Mouse (Mus musculus) thymus, postnatal 25 days (tissue): ENCODE measurements around the gene Esrrg.

Experiments
- DNase-seq: peaks from one replicate; pipeline ENCODE4 v3.0.0; 2022

Esrrg gene

GRCm38 (mm10) chr1:188173859-188174258 is 565.3 kb downstream of the Esrrg start:
- DNase-seq: no peak

DNA sequence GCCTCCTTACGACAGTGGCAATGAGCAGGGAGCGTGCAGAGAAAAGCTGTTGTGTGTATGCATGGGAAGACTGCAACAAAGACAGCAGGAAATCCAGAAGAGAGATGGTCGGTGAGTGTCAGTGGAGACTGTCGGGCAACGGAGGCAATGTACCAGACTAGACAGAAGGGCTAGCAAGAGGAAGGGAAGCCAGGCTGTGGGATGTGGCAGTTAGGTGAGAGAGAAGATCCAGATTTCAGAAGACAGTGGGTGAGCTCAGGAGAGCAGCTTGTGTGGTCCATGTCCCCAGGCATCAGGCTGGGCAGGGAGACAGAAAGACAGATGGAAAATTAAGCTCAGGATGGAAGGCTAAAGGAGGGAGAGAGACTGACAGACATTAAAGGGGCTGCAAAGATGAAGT is 574.4 kb downstream of the Esrrg start:
- DNase-seq: no peak

DNA sequence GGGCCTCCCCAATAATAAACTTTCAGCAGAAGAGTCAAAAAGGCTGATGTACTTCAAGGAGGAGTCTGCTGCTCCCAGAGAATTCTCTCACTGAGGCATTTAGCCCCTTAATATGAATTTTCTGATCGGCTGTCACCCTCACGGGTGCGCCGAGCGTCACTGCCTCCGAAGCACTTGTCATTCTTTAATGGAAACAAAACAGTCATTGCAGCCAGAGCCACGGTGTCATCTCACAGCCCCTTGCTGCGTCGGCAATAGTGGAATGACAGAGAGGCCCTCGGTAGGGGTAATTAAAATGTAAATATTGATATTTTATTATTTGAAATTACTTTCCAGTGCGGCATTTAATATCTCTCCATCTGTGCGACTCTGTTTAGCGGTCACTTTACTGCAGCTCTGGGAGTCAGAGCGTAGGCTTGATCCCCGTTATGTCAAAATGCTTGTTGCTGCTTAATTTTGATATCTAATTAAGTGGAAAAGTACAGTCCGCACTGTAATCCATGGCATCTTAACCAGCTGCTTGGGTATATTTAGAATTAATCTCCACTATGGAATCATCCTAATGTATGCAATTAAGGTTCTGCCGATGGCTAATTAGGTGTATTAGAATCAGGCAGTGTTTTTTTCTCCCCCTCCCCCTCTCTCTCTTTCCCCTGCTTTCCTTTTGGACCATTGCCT is 578.0 kb downstream of the Esrrg start:
- DNase-seq: no peak

- DNase-seq: no peak
Observed at GRCm38 (mm10) chr1:188192971-188193370, 584.4 kb downstream of the Esrrg start.

- no peak for DNase-seq
Observed at GRCm38 (mm10) chr1:188207421-188207820, 598.8 kb downstream of the Esrrg start.

DNA sequence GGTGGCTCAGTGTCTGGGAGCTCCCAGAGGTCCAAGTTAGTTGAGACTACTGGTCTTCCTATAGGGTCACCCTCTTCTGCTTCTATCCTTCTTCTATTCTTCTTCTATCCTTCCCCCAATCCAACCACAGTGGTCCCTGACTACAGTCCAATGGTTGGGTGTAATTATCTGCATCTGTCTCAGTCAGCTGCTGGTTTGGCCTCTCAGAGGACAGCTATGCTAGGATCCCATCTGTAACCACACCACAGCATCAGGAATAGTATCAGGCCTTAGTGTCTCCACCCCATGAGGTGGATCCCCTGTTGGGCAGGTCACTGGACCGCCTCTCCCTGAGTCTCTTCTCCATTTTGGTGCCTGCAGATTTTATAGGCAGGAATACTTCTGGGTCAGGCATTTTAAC is 600.4 kb downstream of the Esrrg start:
- no peak for DNase-seq

DNA sequence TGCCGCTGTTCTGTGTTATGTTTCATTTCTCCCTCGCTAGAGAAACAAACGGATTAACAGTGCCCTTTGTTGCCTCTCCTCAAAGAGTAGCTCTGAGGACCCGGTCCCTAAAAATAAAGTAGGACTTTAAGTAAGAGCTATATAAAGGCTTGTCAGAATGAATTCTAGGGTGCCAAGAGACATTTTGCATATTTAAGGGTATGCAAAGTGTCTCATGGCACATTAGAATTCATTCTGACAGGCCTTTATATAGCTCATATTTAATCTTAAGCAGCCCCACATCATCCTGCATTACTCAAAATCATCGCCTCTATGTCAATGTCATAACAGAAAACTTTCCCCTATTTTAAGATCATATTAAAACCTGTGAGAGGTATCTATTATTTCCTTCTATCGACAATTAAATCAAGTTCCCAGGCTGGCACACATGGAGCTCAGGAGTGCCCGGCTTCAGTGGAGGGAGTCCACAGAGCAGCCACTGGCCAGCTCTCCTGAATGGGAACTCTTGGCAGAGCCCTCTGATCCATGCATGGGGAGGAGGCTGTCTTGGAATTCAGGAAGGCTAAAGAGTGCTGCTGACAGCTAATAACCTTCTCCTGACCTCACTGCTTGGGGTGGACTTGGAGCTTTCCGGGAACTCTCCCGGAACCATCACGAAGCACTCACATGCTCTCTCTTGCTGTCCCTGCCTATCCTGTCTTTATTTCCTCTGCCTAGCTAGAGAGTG is 606.5 kb downstream of the Esrrg start:
- DNase-seq: no peak

- DNase-seq: no peak
Observed at GRCm38 (mm10) chr1:188221226-188221792, 612.7 kb downstream of the Esrrg start.

GRCm38 (mm10) chr1:188233036-188233724 is 624.6 kb downstream of the Esrrg start:
- DNase-seq: no peak

- DNase-seq: no peak
Observed at GRCm38 (mm10) chr1:188238636-188239035, 630.0 kb downstream of the Esrrg start.

DNA sequence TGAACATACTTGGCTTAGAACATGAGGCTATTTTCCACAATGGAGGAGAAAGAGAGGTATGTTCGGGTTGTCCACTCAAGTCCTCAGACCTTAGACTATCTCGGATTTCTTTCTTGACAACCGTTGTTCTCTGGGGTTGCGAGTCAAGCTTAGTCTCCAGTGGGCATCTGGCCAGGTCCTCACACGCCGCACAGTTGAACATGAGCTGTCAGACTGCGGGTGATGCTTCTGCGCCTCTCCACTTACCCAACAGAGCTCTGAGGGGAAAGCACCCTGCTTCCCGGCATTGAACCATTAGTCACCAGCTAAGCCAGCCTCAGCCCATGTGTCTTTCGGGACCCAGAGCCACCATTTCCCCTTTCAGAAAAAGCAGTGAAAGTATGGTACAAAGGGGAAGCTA is 633.2 kb downstream of the Esrrg start:
- no peak for DNase-seq

- no peak for DNase-seq
Observed at GRCm38 (mm10) chr1:188257500-188257899, 648.9 kb downstream of the Esrrg start.

DNA sequence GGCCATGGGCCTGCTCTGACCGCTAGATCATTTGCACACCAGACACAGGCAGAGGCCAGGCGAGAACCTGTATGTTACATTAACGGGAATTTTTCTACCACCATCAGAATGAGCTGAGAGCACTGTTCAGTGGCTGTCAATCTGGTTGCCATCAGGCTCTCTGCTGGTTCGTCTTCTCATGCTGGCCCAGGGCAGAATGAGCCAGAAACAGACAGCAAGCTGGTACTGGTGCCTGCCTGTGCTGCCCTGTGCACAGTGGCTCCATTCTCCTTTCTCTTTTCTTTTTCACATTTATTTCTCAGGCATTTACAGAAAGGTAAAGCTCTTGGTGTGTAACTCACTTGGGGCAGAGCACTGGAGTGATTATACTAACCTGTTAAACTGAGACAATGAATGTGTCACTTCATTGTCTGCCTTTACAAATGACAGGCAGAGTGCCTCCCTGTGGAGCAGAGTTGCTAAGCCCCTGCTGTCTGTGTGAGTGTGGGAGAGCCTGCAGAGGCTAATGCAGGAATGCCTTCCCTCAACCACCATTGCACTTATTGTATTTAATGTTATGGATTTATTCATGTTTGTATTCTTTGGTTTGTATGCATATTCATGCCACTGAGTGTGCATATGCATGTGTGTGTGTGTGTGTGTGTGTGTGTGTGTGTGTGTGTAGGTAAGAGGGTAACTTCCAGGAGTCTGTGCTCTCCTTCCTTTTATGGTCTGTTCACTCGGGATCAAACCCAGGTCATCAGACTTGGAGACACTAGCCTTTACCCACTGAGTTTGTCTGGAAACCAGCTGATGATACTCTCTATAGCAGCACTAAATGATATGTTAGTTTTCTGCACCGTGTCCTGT is 651.9 kb downstream of the Esrrg start:
- no peak for DNase-seq

DNA sequence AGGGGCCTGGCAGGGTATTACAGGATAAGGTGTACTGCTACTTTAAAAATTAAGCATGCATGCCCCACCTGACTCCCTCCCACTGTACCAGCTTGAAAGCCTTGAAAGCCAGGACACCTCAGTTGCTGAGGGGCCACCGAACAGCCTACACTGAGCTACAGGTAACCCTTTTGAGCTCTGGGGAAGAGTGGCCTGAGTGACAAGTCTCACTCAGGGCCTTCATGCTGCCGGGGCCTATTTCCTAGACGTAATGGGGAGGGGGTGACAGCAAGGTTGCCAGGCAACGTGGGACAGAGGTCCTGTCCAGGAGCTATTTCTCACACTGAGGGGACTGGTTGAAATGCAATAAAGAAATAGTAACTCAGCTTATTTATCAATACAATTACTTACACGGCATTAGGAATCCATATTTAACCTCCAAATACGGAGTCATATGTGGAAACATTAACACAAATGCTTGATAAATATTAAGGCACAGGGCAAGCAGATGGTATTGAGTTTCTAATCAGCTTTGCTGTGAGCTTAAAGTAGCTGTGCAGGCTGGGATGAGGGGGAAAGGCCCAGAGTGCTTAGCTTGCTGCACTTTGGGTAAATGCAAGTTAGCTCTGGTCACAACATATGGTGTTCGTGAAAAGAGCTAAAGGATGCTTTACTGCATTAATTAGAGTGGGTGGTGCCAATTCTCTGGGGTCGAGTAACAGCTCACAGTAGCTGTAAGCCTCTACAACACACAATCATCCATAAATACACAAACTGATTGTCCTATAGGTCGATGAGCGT is 653.5 kb downstream of the Esrrg start, which contains the start of gene Ush2a:
Gene Ush2a, plus strand, starts transcription at position 121 of the 780 bp plus-strand sequence.
- DNase-seq: no peak
